Mouse (Mus musculus) liver, embryonic 11.5 days (tissue): ENCODE results near the gene Slc2a10. TPM values are rescaled to one million over a fixed set of nuclear protein-coding genes. Genes with fewer than 3 reads are reported as not detected.
"Not testable (repeated sequence)": the region's sequence is repeated elsewhere in the genome, so short reads cannot be mapped to it uniquely, and the experiment has no call there.

ENCODE experiments used
- ATAC-seq: fragments of 200-750 bp; cut with Nextera tagmentation; replicated peaks from 2 replicates; pipeline ENCODE4 v1.8.0; 2017; ENCODE audit warnings: moderate number of reproducible peaks, mild to moderate bottlenecking, moderate TSS enrichment, moderate library complexity; ENCODE audit not compliant: low FRiP score
- DNase-seq: peaks from one replicate; pipeline ENCODE4 v3.0.0-alpha.2; 2017; ENCODE audit warnings: low spot score
- H3K27ac ChIP-seq: fragments of 300-500 bp; sonication (generic); 2 replicates; pipeline ENCODE4 v1.5.1; 2014; ENCODE audit warnings: mild to moderate bottlenecking, low read depth, low read length, control low read depth
- H3K27me3 ChIP-seq: fragments of 300-500 bp; sonication (generic); replicated peaks from 2 replicates; pipeline ENCODE4 v1.6.1; 2014; ENCODE audit warnings: low read length, mixed read lengths; ENCODE audit not compliant: control insufficient read depth, insufficient read depth
- H3K36me3 ChIP-seq: fragments of 300-500 bp; sonication (generic); 2 replicates; pipeline ENCODE4 v1.6.1; 2014; ENCODE audit warnings: mild to moderate bottlenecking, low read length, moderate library complexity, mixed read lengths; ENCODE audit not compliant: control insufficient read depth, insufficient read depth
- H3K4me1 ChIP-seq: fragments of 300-500 bp; sonication (generic); replicated peaks from 2 replicates; pipeline ENCODE4 v1.6.1; 2014; ENCODE audit warnings: low read length, mixed read lengths; ENCODE audit not compliant: control insufficient read depth, insufficient read depth
- H3K4me2 ChIP-seq: fragments of 300-500 bp; sonication (generic); 2 replicates; pipeline ENCODE4 v1.6.1; 2014; ENCODE audit warnings: mild to moderate bottlenecking, control low read depth, moderate library complexity
- H3K4me3 ChIP-seq: fragments of 300-500 bp; sonication (generic); 2 replicates; pipeline ENCODE4 v1.5.1; 2014; ENCODE audit warnings: low read depth, low read length, control low read depth
- H3K9ac ChIP-seq: fragments of 300-500 bp; sonication (generic); 2 replicates; pipeline ENCODE4 v1.6.1; 2014; ENCODE audit warnings: low read depth, low read length, control low read depth
- H3K9me3 ChIP-seq: fragments of 300-500 bp; sonication (generic); 2 replicates; pipeline ENCODE4 v1.6.1; 2016; ENCODE audit warnings: low read length, inconsistent platforms, mixed read lengths; ENCODE audit not compliant: control insufficient read depth
- WGBS: fragments of 180-500 bp; shearing (Covaris S2); extraction: QIAGEN DNeasy Blood & Tissue Kit; methylation state at CpG from one replicate; pipeline ENCODE4 v1.1.7; 2014; 5-methylcytosine and 5-hydroxymethylcytosine counted together
- polyA plus RNA-seq: library from polyadenylated mRNA; unstranded; fragments of >200 nt; fragmentation: Nextera tagmentation; extraction: Ambion mirVana; gene quantifications from 2 replicates; pipeline ENCODE4 v1.2.1, GENCODE M21; 2014

The Slc2a10 gene
- polyA plus RNA-seq, 1 experiment from 2014 or later, result 1.6 TPM

- Histone ChIP-seq H3K27me3 (0 out of 2 replicates have a peak, but pooled peaks cover 3% of the 10 kb centered on the region), H3K36me3 (peaks cover 4% of the 10 kb centered on the region; the same call in 1 of the 2 replicates), H3K4me3 (peak overlapping the region; percentile 81), H3K4me2 (peak overlapping the region; percentile 74), H3K4me1 (peaks cover 5% of the 10 kb centered on the region; the same call in 1 of the 2 replicates), H3K27ac (no peak overlapping the region), H3K9ac (peak overlapping the region; percentile 87), H3K9me3 (no peaks in the 10 kb centered on the region)
- DNase-seq (no peak), ATAC-seq (peak; percentile 28; the same call in 1 of the 2 replicates)
- 27% methylated on average over 17 of the region's 17 CpGs for WGBS
These were observed 9.9 kb upstream of the Slc2a10 start for GRCm38 (mm10) chr2:165493587-165494210.

- H3K4me1 ChIP-seq, result peaks cover 5% of the 10 kb centered on the region; the same call in 1 of the 2 replicates
- H3K27me3 ChIP-seq, result 0 out of 2 replicates have a peak, but pooled peaks cover 3% of the 10 kb centered on the region
- DNase-seq (no peak), ATAC-seq (no peak)
- no peaks in the 10 kb centered on the region for H3K9me3 ChIP-seq
- no peak overlapping the region for H3K27ac ChIP-seq
- no peak overlapping the region for H3K9ac ChIP-seq
- no peak overlapping the region for H3K4me2 ChIP-seq
- WGBS, result 49% methylated on average over 2 of the region's 2 CpGs
- H3K36me3 ChIP-seq, result peaks cover 4% of the 10 kb centered on the region; the same call in 1 of the 2 replicates
- H3K4me3 ChIP-seq, result no peak overlapping the region
These were observed 9.1 kb upstream of the Slc2a10 start for GRCm38 (mm10) chr2:165494495-165494894.

GRCm38 (mm10) chr2:165496251-165496650, 7.3 kb upstream of the Slc2a10 start:
- DNase-seq, result no peak
- Histone ChIP-seq H3K9me3 (no peaks in the 10 kb centered on the region), H3K36me3 (no peaks in the 10 kb centered on the region), H3K4me3 (no peak overlapping the region), H3K4me2 (no peak overlapping the region), H3K9ac (no peak overlapping the region), H3K27ac (no peak overlapping the region), H3K27me3 (0 out of 2 replicates have a peak, but pooled peaks cover 3% of the 10 kb centered on the region), H3K4me1 (peaks cover 5% of the 10 kb centered on the region; the same call in 1 of the 2 replicates)
- ATAC-seq, result no peak

- WGBS, result 70% methylated on average over 2 of the region's 2 CpGs
- Histone ChIP-seq H3K27ac (no peak overlapping the region), H3K9ac (no peak overlapping the region), H3K36me3 (no peaks in the 10 kb centered on the region), H3K27me3 (peaks cover 4% of the 10 kb centered on the region; the same call in 1 of the 2 replicates), H3K4me2 (no peak overlapping the region), H3K4me1 (no peaks in the 10 kb centered on the region), H3K9me3 (no peaks in the 10 kb centered on the region), H3K4me3 (no peak overlapping the region)
- ATAC-seq (no peak), DNase-seq (no peak)
These were observed 5.8 kb upstream of the Slc2a10 start for GRCm38 (mm10) chr2:165497706-165498275.

DNA sequence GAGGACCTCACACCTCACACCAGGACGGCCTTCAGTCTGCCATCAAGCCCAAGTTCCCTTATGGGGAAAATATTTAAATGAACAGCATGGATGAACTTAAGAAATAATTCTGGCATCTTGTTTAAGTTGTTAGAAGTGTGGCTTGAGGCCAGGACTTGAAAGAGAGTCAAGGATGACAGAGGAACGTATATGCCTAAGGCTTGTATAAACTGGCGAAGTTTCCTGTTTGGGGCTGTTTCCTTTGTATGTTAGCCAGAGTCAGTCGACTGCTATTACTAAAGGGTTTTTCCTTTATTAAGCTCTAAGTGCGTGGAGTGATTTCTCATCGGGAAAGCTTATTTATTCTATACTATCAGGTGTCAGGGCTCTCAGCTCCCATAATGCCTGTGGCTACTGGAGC, 4.8 kb upstream of the Slc2a10 start:
- Histone ChIP-seq H3K4me3 (no peak overlapping the region), H3K27ac (no peak overlapping the region), H3K36me3 (no peaks in the 10 kb centered on the region), H3K9me3 (no peaks in the 10 kb centered on the region), H3K4me1 (no peaks in the 10 kb centered on the region), H3K9ac (no peak overlapping the region), H3K27me3 (peaks cover 13% of the 10 kb centered on the region), H3K4me2 (no peak overlapping the region)
- DNase-seq (no peak), ATAC-seq (no peak)
- WGBS, result 56% methylated on average over 6 of the region's 6 CpGs

DNA sequence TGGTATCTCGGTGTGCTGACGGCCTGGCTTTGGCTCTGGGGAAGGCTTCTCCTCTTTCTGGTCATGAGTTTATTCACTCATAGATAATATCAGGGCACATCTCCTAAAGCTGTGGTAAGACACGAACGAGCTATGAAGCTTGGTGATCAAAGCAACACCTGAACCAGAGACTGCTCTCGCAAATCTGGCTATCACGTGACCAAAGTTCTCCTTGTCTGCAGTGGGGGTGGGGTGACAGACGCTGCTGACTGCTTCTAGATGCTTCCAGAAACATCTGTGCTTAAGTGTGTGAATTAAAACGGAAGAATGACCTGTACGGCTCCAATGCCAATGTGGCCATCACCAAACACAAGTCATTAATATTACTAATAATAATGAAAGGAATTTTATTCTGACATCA, 6.1 kb downstream of the Slc2a10 start:
- Histone ChIP-seq H3K4me3 (no peak overlapping the region), H3K27me3 (peaks cover 2% of the 10 kb centered on the region; the same call in 1 of the 2 replicates), H3K4me2 (no peak overlapping the region), H3K9ac (no peak overlapping the region), H3K27ac (no peak overlapping the region), H3K9me3 (no peaks in the 10 kb centered on the region), H3K4me1 (no peaks in the 10 kb centered on the region), H3K36me3 (no peaks in the 10 kb centered on the region)
- ATAC-seq (no peak), DNase-seq (no peak)
- WGBS, result 55% methylated on average over 9 of the region's 9 CpGs

DNA sequence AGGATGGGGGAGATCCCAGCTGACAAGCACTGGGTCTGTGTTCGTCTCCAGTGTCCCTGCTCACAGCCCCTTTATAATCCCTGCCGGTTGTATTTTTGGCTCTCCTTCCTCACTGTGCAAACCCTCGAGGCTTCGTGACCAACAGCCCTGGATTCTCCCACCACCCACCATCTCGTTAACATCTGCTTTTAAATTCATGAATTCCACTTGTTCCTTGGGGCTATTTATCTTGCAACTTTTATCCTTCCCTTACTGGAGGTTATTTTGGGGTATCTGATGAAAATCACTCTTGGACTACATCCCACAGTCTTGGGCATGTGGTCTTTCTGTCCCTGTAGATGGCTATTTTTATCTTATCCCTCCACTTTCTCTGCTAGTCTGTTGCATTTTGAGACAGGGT, 6.9 kb downstream of the Slc2a10 start:
- no peak overlapping the region for H3K9ac ChIP-seq
- no peaks in the 10 kb centered on the region for H3K36me3 ChIP-seq
- ATAC-seq, result no peak
- no peak for DNase-seq
- no peak overlapping the region for H3K4me3 ChIP-seq
- no peaks in the 10 kb centered on the region for H3K27me3 ChIP-seq
- no peak overlapping the region for H3K27ac ChIP-seq
- 70% methylated on average over 5 of the region's 5 CpGs for WGBS
- H3K4me1 ChIP-seq, result no peaks in the 10 kb centered on the region
- H3K4me2 ChIP-seq, result no peak overlapping the region
- no peaks in the 10 kb centered on the region for H3K9me3 ChIP-seq

- 65% methylated on average over 2 of the region's 2 CpGs for WGBS
- H3K27me3 ChIP-seq, H3K36me3 ChIP-seq, ATAC-seq, H3K27ac ChIP-seq, H3K4me2 ChIP-seq, H3K4me1 ChIP-seq, DNase-seq, H3K9me3 ChIP-seq, H3K4me3 ChIP-seq, H3K9ac ChIP-seq: not testable (repeated sequence)
These were observed 7.4 kb downstream of the Slc2a10 start for GRCm38 (mm10) chr2:165510914-165511458.

GRCm38 (mm10) chr2:165511530-165511929, 7.9 kb downstream of the Slc2a10 start:
- not testable (repeated sequence) for H3K36me3 ChIP-seq, H3K4me2 ChIP-seq, H3K9me3 ChIP-seq, H3K27ac ChIP-seq, H3K9ac ChIP-seq, H3K4me1 ChIP-seq, H3K27me3 ChIP-seq, DNase-seq, H3K4me3 ChIP-seq, ATAC-seq
- WGBS, result 74% methylated on average over 4 of the region's 4 CpGs
